Mouse (Mus musculus): ENCODE measurements around the gene Nosip. TPM values are rescaled to one million over a fixed set of nuclear protein-coding genes. Genes with fewer than 3 reads are reported as not detected.
"Not testable (repeated sequence)": the region's sequence is repeated elsewhere in the genome, so short reads cannot be mapped to it uniquely, and the experiment has no call there.

The Nosip gene
- polyA plus RNA-seq, 1 experiment from 2014 or later: 65.9 TPM

DNA sequence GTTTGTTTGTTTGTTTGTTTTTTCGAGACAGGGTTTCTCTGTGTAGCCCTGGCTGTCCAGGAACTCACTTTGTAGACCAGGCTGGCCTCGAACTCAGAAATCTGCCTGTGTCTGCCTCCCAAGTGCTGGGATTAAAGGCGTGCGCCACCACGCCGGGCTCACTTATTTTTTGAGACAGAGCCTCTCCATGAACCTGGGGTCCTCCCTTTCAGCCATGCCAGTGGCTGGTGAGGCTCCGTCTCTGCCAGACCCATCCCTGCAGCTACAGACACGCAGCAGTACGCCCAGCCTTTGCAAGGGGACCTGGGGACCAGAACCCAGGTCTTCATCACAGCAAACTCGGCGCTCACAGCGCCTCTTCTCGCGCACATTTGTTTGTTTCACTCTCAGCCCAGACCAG lies 33.7 kb downstream of the Nosip start:
- not testable (repeated sequence) for H3K9me3 ChIP-seq (ENCODE audit: control insufficient read depth, low read length); H3K27me3 ChIP-seq (ENCODE audit: control insufficient read depth, insufficient read depth, low read length); DNase-seq; H3K27ac ChIP-seq (replicated peaks; ENCODE audit: low read depth, low read length); ATAC-seq (ENCODE audit: low FRiP score, low TSS enrichment); H3K4me3 ChIP-seq (replicated peaks; ENCODE audit: low read depth, low read length); H3K4me2 ChIP-seq (ENCODE audit: low read length); H3K36me3 ChIP-seq (ENCODE audit: control insufficient read depth, insufficient read depth, low read length); H3K4me1 ChIP-seq (ENCODE audit: control insufficient read depth, insufficient read depth, low read length); H3K9ac ChIP-seq (replicated peaks; ENCODE audit: low read length)
- WGBS: 89% methylated on average over 14 of the region's 14 CpGs

GRCm38 (mm10) chr7:45097479-45097878 lies 35.2 kb downstream of the Nosip start:
- no peaks in the 10 kb centered on the region for H3K4me1 ChIP-seq (ENCODE audit: control insufficient read depth, insufficient read depth, low read length)
- no peak for ATAC-seq (ENCODE audit: low FRiP score, low TSS enrichment)
- no peaks in the 10 kb centered on the region for H3K9me3 ChIP-seq (ENCODE audit: control insufficient read depth, low read length)
- H3K36me3 ChIP-seq (ENCODE audit: control insufficient read depth, insufficient read depth, low read length): no peaks in the 10 kb centered on the region
- H3K9ac ChIP-seq (replicated peaks; ENCODE audit: low read length): no peak overlapping the region
- H3K27ac ChIP-seq (replicated peaks; ENCODE audit: low read depth, low read length): no peak overlapping the region
- no peaks in the 10 kb centered on the region for H3K27me3 ChIP-seq (ENCODE audit: control insufficient read depth, insufficient read depth, low read length)
- 81% methylated on average over 6 of the region's 6 CpGs for WGBS
- H3K4me3 ChIP-seq (replicated peaks; ENCODE audit: low read depth, low read length): no peak overlapping the region
- H3K4me2 ChIP-seq (ENCODE audit: low read length): no peak overlapping the region
- no peak for DNase-seq

DNA sequence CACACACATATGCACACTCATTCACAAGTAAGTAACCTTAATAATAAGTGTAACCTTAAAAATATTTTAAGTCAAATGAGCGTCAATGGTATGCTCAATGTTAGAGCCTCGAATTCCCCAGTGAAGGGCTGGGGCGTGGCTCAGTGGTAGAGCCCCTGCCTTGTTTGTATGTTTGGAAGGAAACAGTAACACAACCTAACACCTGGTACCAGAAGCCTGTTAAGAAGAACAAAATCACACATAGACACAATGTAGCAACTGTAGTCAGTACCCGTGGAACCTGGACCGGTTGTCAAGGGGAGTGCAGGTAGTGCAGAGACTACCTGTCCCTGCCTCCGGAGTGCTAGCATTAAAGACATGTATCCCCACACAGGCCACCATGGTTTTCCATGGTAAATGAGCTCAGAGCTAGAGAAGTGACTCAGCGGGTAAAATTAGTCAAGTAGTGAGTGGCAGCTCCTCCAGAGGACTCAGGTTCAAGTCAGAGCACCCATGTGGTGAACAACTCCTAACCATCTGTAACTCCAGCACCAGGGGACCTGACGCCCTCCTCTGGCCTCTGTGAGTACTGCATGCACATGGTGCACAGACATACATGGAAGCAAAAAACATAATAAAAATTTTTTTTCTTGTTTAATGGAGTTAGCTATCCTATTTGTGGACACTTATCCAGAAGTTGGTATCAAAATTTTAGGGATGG lies 36.5 kb downstream of the Nosip start:
- no peaks in the 10 kb centered on the region for H3K27me3 ChIP-seq (ENCODE audit: control insufficient read depth, insufficient read depth, low read length)
- H3K9ac ChIP-seq (replicated peaks; ENCODE audit: low read length): no peak overlapping the region
- no peak for DNase-seq
- H3K4me3 ChIP-seq (replicated peaks; ENCODE audit: low read depth, low read length): no peak overlapping the region
- H3K4me1 ChIP-seq (ENCODE audit: control insufficient read depth, insufficient read depth, low read length): no peaks in the 10 kb centered on the region
- 88% methylated on average over 8 of the region's 8 CpGs for WGBS
- no peak for ATAC-seq (ENCODE audit: low FRiP score, low TSS enrichment)
- H3K27ac ChIP-seq (replicated peaks; ENCODE audit: low read depth, low read length): no peak overlapping the region
- no peaks in the 10 kb centered on the region for H3K36me3 ChIP-seq (ENCODE audit: control insufficient read depth, insufficient read depth, low read length)
- H3K4me2 ChIP-seq (ENCODE audit: low read length): no peak overlapping the region
- H3K9me3 ChIP-seq (ENCODE audit: control insufficient read depth, low read length): no peaks in the 10 kb centered on the region

DNA sequence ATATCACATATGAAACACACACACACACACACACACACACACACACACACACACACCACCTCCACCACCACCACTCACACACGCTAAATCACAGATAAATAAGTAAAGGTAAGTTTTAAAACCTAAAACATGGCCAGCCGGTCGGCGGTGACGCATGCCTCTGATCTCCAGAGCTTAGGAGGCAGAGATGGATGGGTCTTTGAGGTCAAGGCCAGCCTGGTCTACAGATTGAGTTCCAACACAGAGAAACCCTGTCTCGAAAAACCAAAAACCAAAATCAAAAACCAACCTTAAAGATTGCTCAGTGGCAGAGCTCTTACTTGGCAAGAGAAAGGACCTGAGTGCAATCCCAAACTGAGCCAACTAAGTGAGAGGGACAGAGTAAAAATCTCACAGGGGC lies 37.8 kb downstream of the Nosip start:
- no peak overlapping the region for H3K4me2 ChIP-seq (ENCODE audit: low read length)
- 90% methylated on average over 6 of the region's 6 CpGs for WGBS
- no peak for DNase-seq
- no peaks in the 10 kb centered on the region for H3K9me3 ChIP-seq (ENCODE audit: control insufficient read depth, low read length)
- no peak overlapping the region for H3K4me3 ChIP-seq (replicated peaks; ENCODE audit: low read depth, low read length)
- no peak overlapping the region for H3K9ac ChIP-seq (replicated peaks; ENCODE audit: low read length)
- H3K36me3 ChIP-seq (ENCODE audit: control insufficient read depth, insufficient read depth, low read length): no peaks in the 10 kb centered on the region
- H3K27me3 ChIP-seq (ENCODE audit: control insufficient read depth, insufficient read depth, low read length): no peaks in the 10 kb centered on the region
- ATAC-seq (ENCODE audit: low FRiP score, low TSS enrichment): no peak
- H3K27ac ChIP-seq (replicated peaks; ENCODE audit: low read depth, low read length): no peak overlapping the region
- no peaks in the 10 kb centered on the region for H3K4me1 ChIP-seq (ENCODE audit: control insufficient read depth, insufficient read depth, low read length)

GRCm38 (mm10) chr7:45102441-45102840 lies 40.2 kb downstream of the Nosip start:
- Histone ChIP-seq H3K9me3 (ENCODE audit: control insufficient read depth, low read length) (no peaks in the 10 kb centered on the region), H3K4me2 (ENCODE audit: low read length) (no peak overlapping the region), H3K4me1 (ENCODE audit: control insufficient read depth, insufficient read depth, low read length) (no peaks in the 10 kb centered on the region), H3K9ac (replicated peaks; ENCODE audit: low read length) (no peak overlapping the region), H3K27me3 (ENCODE audit: control insufficient read depth, insufficient read depth, low read length) (no peaks in the 10 kb centered on the region), H3K27ac (replicated peaks; ENCODE audit: low read depth, low read length) (no peak overlapping the region), H3K4me3 (replicated peaks; ENCODE audit: low read depth, low read length) (no peak overlapping the region), H3K36me3 (ENCODE audit: control insufficient read depth, insufficient read depth, low read length) (no peaks in the 10 kb centered on the region)
- no peak for ATAC-seq (ENCODE audit: low FRiP score, low TSS enrichment)
- no peak for DNase-seq
- WGBS: 89% methylated on average over 11 of the region's 11 CpGs

DNA sequence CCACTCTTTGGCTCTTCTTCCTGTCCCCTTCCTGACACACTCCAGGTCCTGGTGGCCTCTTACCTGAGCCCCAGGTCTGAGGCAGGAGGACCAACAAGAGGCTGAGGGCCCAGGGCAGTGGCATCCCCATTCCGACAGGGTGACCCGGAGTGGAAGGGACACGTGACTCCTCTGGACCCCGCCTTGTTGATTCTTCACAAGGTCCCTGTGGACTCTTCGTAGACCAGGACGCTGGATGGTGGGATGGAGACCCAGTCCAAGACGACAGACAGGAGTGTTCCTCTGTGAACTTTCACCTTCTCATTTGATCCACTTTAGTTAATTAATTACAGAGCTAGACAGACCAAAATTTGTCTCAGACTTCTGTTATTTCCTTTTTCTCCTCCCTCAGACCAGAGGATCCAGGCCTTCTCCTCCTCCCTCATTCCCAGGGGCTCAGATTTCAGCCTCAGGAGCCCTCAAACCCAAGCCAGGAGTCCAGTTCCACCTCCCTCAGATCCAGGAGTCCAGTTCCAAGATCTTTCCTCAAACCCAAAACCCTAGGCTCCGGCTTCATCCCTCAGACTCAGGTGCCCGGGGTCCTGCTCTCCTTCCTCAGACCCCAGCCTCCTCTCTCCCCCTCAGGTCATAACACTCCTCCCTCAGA lies 40.8 kb downstream of the Nosip start:
- Histone ChIP-seq H3K9ac (replicated peaks; ENCODE audit: low read length) (no peak overlapping the region), H3K27me3 (ENCODE audit: control insufficient read depth, insufficient read depth, low read length) (no peaks in the 10 kb centered on the region), H3K4me3 (replicated peaks; ENCODE audit: low read depth, low read length) (no peak overlapping the region), H3K27ac (replicated peaks; ENCODE audit: low read depth, low read length) (no peak overlapping the region), H3K4me1 (ENCODE audit: control insufficient read depth, insufficient read depth, low read length) (no peaks in the 10 kb centered on the region), H3K4me2 (ENCODE audit: low read length) (no peak overlapping the region), H3K36me3 (ENCODE audit: control insufficient read depth, insufficient read depth, low read length) (no peaks in the 10 kb centered on the region), H3K9me3 (ENCODE audit: control insufficient read depth, low read length) (no peaks in the 10 kb centered on the region)
- DNase-seq: no peak
- ATAC-seq (ENCODE audit: low FRiP score, low TSS enrichment): no peak
- WGBS: 89% methylated on average over 9 of the region's 9 CpGs

DNA sequence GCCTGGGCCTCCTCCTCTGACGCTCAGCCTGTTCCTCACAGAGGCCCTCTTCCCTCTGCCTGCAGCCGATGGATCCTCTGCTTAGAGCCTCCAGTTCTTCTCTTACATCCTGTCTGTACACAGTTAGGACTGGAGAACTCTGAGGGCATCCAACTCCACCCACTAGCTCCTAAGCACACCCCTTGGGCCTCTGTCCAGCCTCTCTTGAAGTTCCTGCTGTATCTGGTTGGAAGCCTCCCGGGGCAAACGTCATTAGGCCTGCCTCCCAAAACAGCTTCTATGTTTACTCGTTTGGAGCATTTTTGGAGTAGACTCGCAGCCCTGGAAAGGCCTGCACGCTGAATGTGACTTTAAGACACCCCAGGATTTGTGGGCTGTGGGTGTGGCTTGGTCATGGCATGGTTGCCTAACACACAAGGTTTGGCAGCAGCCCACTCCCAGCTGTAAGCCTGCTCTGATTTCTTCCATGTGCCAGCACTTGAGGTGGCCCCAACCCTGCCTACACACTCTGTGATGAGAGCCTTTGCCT lies 41.5 kb downstream of the Nosip start, which contains the start of gene Fcgrt:
TSS of gene Fcgrt (minus strand) at position 200 of the 529 bp plus-strand sequence.
- Histone ChIP-seq H3K4me3 (replicated peaks; ENCODE audit: low read depth, low read length) (no peak within 1 kb of the TSS), H3K27me3 (ENCODE audit: control insufficient read depth, insufficient read depth, low read length) (no peaks in the 10 kb centered on the region), H3K4me2 (ENCODE audit: low read length) (no peak within 1 kb of the TSS), H3K4me1 (ENCODE audit: control insufficient read depth, insufficient read depth, low read length) (no peaks in the 10 kb centered on the region), H3K9ac (replicated peaks; ENCODE audit: low read length) (no peak within 1 kb of the TSS), H3K27ac (replicated peaks; ENCODE audit: low read depth, low read length) (no peak within 1 kb of the TSS), H3K9me3 (ENCODE audit: control insufficient read depth, low read length) (no peaks in the 10 kb centered on the region), H3K36me3 (ENCODE audit: control insufficient read depth, insufficient read depth, low read length) (no peaks in the 10 kb centered on the region)
- WGBS: 79% methylated on average over 7 of the region's 7 CpGs
- ATAC-seq (ENCODE audit: low FRiP score, low TSS enrichment): no peak
- DNase-seq: no peak

GRCm38 (mm10) chr7:45104941-45105340 lies 42.7 kb downstream of the Nosip start:
- ATAC-seq (ENCODE audit: low FRiP score, low TSS enrichment): no peak
- DNase-seq: no peak
- H3K4me2 ChIP-seq (ENCODE audit: low read length): no peak overlapping the region
- WGBS: 80% methylated on average over 5 of the region's 5 CpGs
- H3K9ac ChIP-seq (replicated peaks; ENCODE audit: low read length): no peak overlapping the region
- no peaks in the 10 kb centered on the region for H3K9me3 ChIP-seq (ENCODE audit: control insufficient read depth, low read length)
- H3K4me1 ChIP-seq (ENCODE audit: control insufficient read depth, insufficient read depth, low read length): no peaks in the 10 kb centered on the region
- H3K27ac ChIP-seq (replicated peaks; ENCODE audit: low read depth, low read length): no peak overlapping the region
- no peak overlapping the region for H3K4me3 ChIP-seq (replicated peaks; ENCODE audit: low read depth, low read length)
- no peaks in the 10 kb centered on the region for H3K27me3 ChIP-seq (ENCODE audit: control insufficient read depth, insufficient read depth, low read length)
- no peaks in the 10 kb centered on the region for H3K36me3 ChIP-seq (ENCODE audit: control insufficient read depth, insufficient read depth, low read length)

DNA sequence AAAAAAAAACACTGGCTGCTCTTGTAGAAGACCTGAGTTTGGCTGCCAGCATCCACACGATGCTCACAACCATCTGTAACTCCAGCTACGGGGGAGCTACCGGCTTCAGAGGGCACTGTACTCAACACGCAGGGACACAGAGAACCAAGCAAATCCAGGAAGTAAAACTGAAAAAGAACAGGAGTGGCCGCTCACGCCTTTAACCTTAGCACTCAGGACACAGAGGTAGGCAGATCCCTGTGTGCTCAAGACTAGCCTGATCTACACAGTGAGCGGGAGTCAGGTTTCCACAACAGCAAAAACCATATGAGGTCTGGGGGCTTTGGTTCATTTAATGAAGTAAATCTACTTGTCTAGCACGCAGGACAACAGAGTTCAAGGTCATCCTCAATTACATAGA lies 43.3 kb downstream of the Nosip start:
- DNase-seq: no peak
- H3K9ac ChIP-seq (replicated peaks; ENCODE audit: low read length): no peak overlapping the region
- 83% methylated on average over 8 of the region's 8 CpGs for WGBS

More for the DNA sequence above, 43.3 kb downstream of the Nosip start:
- Histone ChIP-seq H3K9me3 (ENCODE audit: control insufficient read depth, low read length) (no peaks in the 10 kb centered on the region), H3K4me2 (ENCODE audit: low read length) (no peak overlapping the region), H3K4me3 (replicated peaks; ENCODE audit: low read depth, low read length) (no peak overlapping the region), H3K36me3 (ENCODE audit: control insufficient read depth, insufficient read depth, low read length) (no peaks in the 10 kb centered on the region), H3K27ac (replicated peaks; ENCODE audit: low read depth, low read length) (no peak overlapping the region), H3K4me1 (ENCODE audit: control insufficient read depth, insufficient read depth, low read length) (no peaks in the 10 kb centered on the region), H3K27me3 (ENCODE audit: control insufficient read depth, insufficient read depth, low read length) (no peaks in the 10 kb centered on the region)
- no peak for ATAC-seq (ENCODE audit: low FRiP score, low TSS enrichment)
